In genomic region chr2:30926381-30926780, GRCm38 (mm10) we compare ENCODE assay signal across 17 mouse cellular contexts. TPM values are rescaled to one million over a fixed set of nuclear protein-coding genes. Genes with fewer than 3 reads are reported as not detected.
DNase-seq lines count a peak whose midpoint lies in the region; ATAC-seq and TF ChIP-seq lines count a peak whose summit lies in the region.
"Had no signal": no experiment of that assay in that cellular context is flagged by ENCODE, and none has a peak within 500 bp of the region (broad histone marks: within the 10 kb centered on the region; RNA-seq: fewer than 3 reads in every experiment).

No protein-coding gene starts in this region.

- no peak for TF ChIP-seq POLR2A in ES-Bruce4 (IDR thresholded peaks at IDR 0.05; ENCODE audit: insufficient read depth, low read length)
- no peak for TF ChIP-seq POLR2A in bone marrow macrophage, adult 2 months (IDR thresholded peaks at IDR 0.05; ENCODE audit: borderline replicate concordance, low read depth, low read length)

- no peak overlapping the region for H3K9ac ChIP-seq in hindbrain, embryonic 14.5 days
- H3K9ac ChIP-seq in lung, embryonic 16.5 days (ENCODE audit: low read length) = no peak overlapping the region
- H3K9ac ChIP-seq in ES-Bruce4 (ENCODE audit: low read depth, poor library complexity, severe bottlenecking) = 0 out of 2 replicates have a peak overlapping the region, but pooled peaks have one; percentile 2
- H3K9ac ChIP-seq: forebrain, embryonic 12.5 days had no signal

- no peaks in the 10 kb centered on the region for H3K9me3 ChIP-seq in hindbrain, embryonic 10.5 days
- H3K9me3 ChIP-seq in hindbrain, embryonic 14.5 days (ENCODE audit: control insufficient read depth, low read length) = no peaks in the 10 kb centered on the region
- H3K9me3 ChIP-seq in lung, embryonic 16.5 days (ENCODE audit: control insufficient read depth, low read length) = no peaks in the 10 kb centered on the region
- H3K9me3 ChIP-seq in ES-Bruce4 (replicated peaks; ENCODE audit: control insufficient read depth, insufficient read depth, low read length, poor library complexity, severe bottlenecking) = no peaks in the 10 kb centered on the region
- H3K9me3 ChIP-seq: forebrain, embryonic 12.5 days had no signal

- no peaks in the 10 kb centered on the region for H3K36me3 ChIP-seq in hindbrain, embryonic 10.5 days
- no peaks in the 10 kb centered on the region for H3K36me3 ChIP-seq in hindbrain, embryonic 14.5 days (replicated peaks; ENCODE audit: control insufficient read depth, insufficient read depth)
- no peaks in the 10 kb centered on the region for H3K36me3 ChIP-seq in lung, embryonic 16.5 days (ENCODE audit: control insufficient read depth, insufficient read depth, low read length)
- no peaks in the 10 kb centered on the region for H3K36me3 ChIP-seq in ES-Bruce4 (ENCODE audit: control insufficient read depth, insufficient read depth, low read length, poor library complexity, severe bottlenecking)
- H3K36me3 ChIP-seq: forebrain, embryonic 12.5 days had no signal

- 77% methylated on average over 4 of the region's 4 CpGs for WGBS in hindbrain, embryonic 10.5 days
- 72% methylated on average over 4 of the region's 4 CpGs for WGBS in hindbrain, embryonic 14.5 days
- 32% methylated on average over 4 of the region's 4 CpGs for WGBS in lung, embryonic 16.5 days

- peak overlapping the region; percentile 35; the same call in 1 of the 2 replicates for H3K27ac ChIP-seq in hindbrain, embryonic 10.5 days
- H3K27ac ChIP-seq in hindbrain, embryonic 14.5 days = no peak overlapping the region
- peak overlapping the region; percentile 96 for H3K27ac ChIP-seq in lung, embryonic 16.5 days (ENCODE audit: low read length)
- H3K27ac ChIP-seq in ES-Bruce4 (ENCODE audit: insufficient read depth, low read length) = no peak overlapping the region
- H3K27ac ChIP-seq in bone marrow macrophage, adult 2 months (ENCODE audit: insufficient read depth, low read depth, low read length) = peak overlapping the region; percentile 58
- H3K27ac ChIP-seq: forebrain, embryonic 12.5 days had no signal

- H3K4me1 ChIP-seq in hindbrain, embryonic 10.5 days (replicated peaks) = peaks cover 30% of the 10 kb centered on the region
- H3K4me1 ChIP-seq in hindbrain, embryonic 14.5 days (replicated peaks; ENCODE audit: control insufficient read depth, insufficient read depth, low read length) = 0 out of 2 replicates have a peak, but pooled peaks cover 5% of the 10 kb centered on the region
- H3K4me1 ChIP-seq in lung, embryonic 16.5 days (replicated peaks; ENCODE audit: control insufficient read depth, insufficient read depth, low read length) = peaks cover 24% of the 10 kb centered on the region
- H3K4me1 ChIP-seq in ES-Bruce4 (ENCODE audit: control insufficient read depth, insufficient read depth, low read length) = peaks cover 6% of the 10 kb centered on the region
- peaks cover 37% of the 10 kb centered on the region for H3K4me1 ChIP-seq in bone marrow macrophage, adult 2 months (ENCODE audit: control insufficient read depth, insufficient read depth, low read length)

- H3K4me2 ChIP-seq in hindbrain, embryonic 14.5 days (replicated peaks) = no peak overlapping the region
- H3K4me2 ChIP-seq in lung, embryonic 16.5 days (ENCODE audit: low read depth, low read length) = no peak overlapping the region
- H3K4me2 ChIP-seq: forebrain, embryonic 12.5 days; liver, embryonic 11.5 days had no signal

- H3K27me3 ChIP-seq in hindbrain, embryonic 10.5 days (ENCODE audit: insufficient read depth, poor library complexity, severe bottlenecking) = peaks cover 4% of the 10 kb centered on the region; the same call in 1 of the 2 replicates
- no peaks in the 10 kb centered on the region for H3K27me3 ChIP-seq in hindbrain, embryonic 14.5 days (ENCODE audit: control insufficient read depth, insufficient read depth, low read length)
- H3K27me3 ChIP-seq in lung, embryonic 16.5 days (ENCODE audit: control insufficient read depth, insufficient read depth, low read depth, low read length) = no peaks in the 10 kb centered on the region
- no peaks in the 10 kb centered on the region for H3K27me3 ChIP-seq in ES-Bruce4 (ENCODE audit: control insufficient read depth, insufficient read depth, low read length, poor library complexity, severe bottlenecking)
- H3K27me3 ChIP-seq: forebrain, embryonic 12.5 days had no signal

- intact Hi-C loops in gastrocnemius, postnatal 14 days (cut with DNase I; ENCODE audit: low total_unique reads) = no loop called here

- DNase-seq in hindbrain, embryonic 10.5 days (ENCODE audit: low spot score) = no peak
- DNase-seq in hindbrain, embryonic 14.5 days (ENCODE audit: low spot score) = no peak
- DNase-seq in lung, adult 18-20 months = no peak
- DNase-seq in gastrocnemius, postnatal 14 days = no peak
- DNase-seq: cerebellum, postnatal 10 days; embryo, embryonic 11 days; gastrocnemius, postnatal 36 days; kidney, postnatal 10 days; left cerebral cortex, postnatal 4 days; spleen, adult 18-20 months had no signal

- TF ChIP-seq EP300 in ES-Bruce4 (IDR thresholded peaks at IDR 0.05; ENCODE audit: insufficient read depth, low read depth, low read length) = no peak

- ATAC-seq in hindbrain, embryonic 14.5 days (ENCODE audit: low FRiP score) = no peak
- peak; percentile 48 for ATAC-seq in lung, embryonic 16.5 days (ENCODE audit: low read depth)
- ATAC-seq: CD4-positive, CD25-positive, alpha-beta regulatory T cell, adult 4 months had no signal

- no peak for TF ChIP-seq CTCF in ES-Bruce4 (IDR thresholded peaks at IDR 0.05; ENCODE audit: low read depth, low read length)
- no peak for TF ChIP-seq CTCF in bone marrow macrophage, adult 2 months (IDR thresholded peaks at IDR 0.05; ENCODE audit: low read depth, low read length)

- no peak overlapping the region for H3K4me3 ChIP-seq in hindbrain, embryonic 10.5 days
- H3K4me3 ChIP-seq in hindbrain, embryonic 14.5 days (replicated peaks; ENCODE audit: low read length) = no peak overlapping the region
- no peak overlapping the region for H3K4me3 ChIP-seq in lung, embryonic 16.5 days (ENCODE audit: low read length)
- H3K4me3 ChIP-seq in ES-Bruce4 (ENCODE audit: low read depth, low read length) = no peak overlapping the region
- H3K4me3 ChIP-seq in bone marrow macrophage, adult 2 months (ENCODE audit: insufficient read depth, low read length) = no peak overlapping the region
- H3K4me3 ChIP-seq: forebrain, embryonic 12.5 days; layer of hippocampus, adult 2 months had no signal

RNA-seq across cellular contexts. Expression of gene Ptges, which starts 3.3 kb away (rescaled TPM):
- polyA plus RNA-seq in hindbrain, embryonic 10.5 days (2016; fragmentation: Nextera tagmentation; extraction: Ambion mirVana) = 10.8 and 13.3 TPM in 2 replicates
- polyA plus RNA-seq in hindbrain, embryonic 14.5 days (2014; fragmentation: Nextera tagmentation; extraction: Ambion mirVana) = 3.7 and 4.1 TPM in 2 replicates
- 27.9 and 30.3 TPM in 2 replicates for polyA plus RNA-seq in lung, embryonic 16.5 days (2015; fragmentation: Nextera tagmentation; extraction: Ambion mirVana)
- 8.7 and 9.4 TPM in 2 replicates for polyA plus RNA-seq in ES-Bruce4 (2011; ENCODE audit: insufficient read depth, insufficient read length, low read depth, missing spikeins)
- 0.80 and 2.7 TPM in 2 replicates for polyA plus RNA-seq in bone marrow macrophage, adult 2 months (2012; ENCODE audit: insufficient read depth, insufficient read length, missing spikeins)
- 1 to 10 TPM; 6.3 to 9.7 TPM for total RNA-seq in gastrocnemius, postnatal 14 days (2021)
- polyA plus RNA-seq: CD4-positive, CD25-positive, alpha-beta regulatory T cell, adult 4 months had no signal

RNA-seq across cellular contexts. Expression of gene Tor1b, which starts 26.4 kb away (rescaled TPM):
- polyA plus RNA-seq in hindbrain, embryonic 10.5 days (2016; fragmentation: Nextera tagmentation; extraction: Ambion mirVana) = 19.1 and 23.8 TPM in 2 replicates
- polyA plus RNA-seq in hindbrain, embryonic 14.5 days (2014; fragmentation: Nextera tagmentation; extraction: Ambion mirVana) = 19.4 and 20.6 TPM in 2 replicates
- 35.0 and 38.4 TPM in 2 replicates for polyA plus RNA-seq in lung, embryonic 16.5 days (2015; fragmentation: Nextera tagmentation; extraction: Ambion mirVana)
- 21.7 and 22.3 TPM in 2 replicates for polyA plus RNA-seq in ES-Bruce4 (2011; ENCODE audit: insufficient read depth, insufficient read length, low read depth, missing spikeins)
- polyA plus RNA-seq in bone marrow macrophage, adult 2 months (2012; ENCODE audit: insufficient read depth, insufficient read length, missing spikeins) = 26.9 and 28.3 TPM in 2 replicates
- 10 to 100 TPM; 17.7 to 18.7 TPM for total RNA-seq in gastrocnemius, postnatal 14 days (2021)

RNA-seq across cellular contexts. Expression of gene Tor1a, which starts 41.4 kb away (rescaled TPM):
- polyA plus RNA-seq in hindbrain, embryonic 10.5 days (2016; fragmentation: Nextera tagmentation; extraction: Ambion mirVana) = 82.4 and 84.1 TPM in 2 replicates
- polyA plus RNA-seq in hindbrain, embryonic 14.5 days (2014; fragmentation: Nextera tagmentation; extraction: Ambion mirVana) = 81.2 and 82.0 TPM in 2 replicates
- polyA plus RNA-seq in lung, embryonic 16.5 days (2015; fragmentation: Nextera tagmentation; extraction: Ambion mirVana) = 72.8 and 77.1 TPM in 2 replicates
- polyA plus RNA-seq in ES-Bruce4 (2011; ENCODE audit: insufficient read depth, insufficient read length, low read depth, missing spikeins) = 27.5 and 31.0 TPM in 2 replicates
- polyA plus RNA-seq in bone marrow macrophage, adult 2 months (2012; ENCODE audit: insufficient read depth, insufficient read length, missing spikeins) = 45.2 and 53.7 TPM in 2 replicates
- 10 to 100 TPM; 11.2 to 11.7 TPM for total RNA-seq in gastrocnemius, postnatal 14 days (2021)

RNA-seq across cellular contexts. Expression of gene BC005624, which starts 55.6 kb away (rescaled TPM):
- polyA plus RNA-seq in hindbrain, embryonic 10.5 days (2016; fragmentation: Nextera tagmentation; extraction: Ambion mirVana) = 61.1 and 73.3 TPM in 2 replicates
- 72.5 and 73.7 TPM in 2 replicates for polyA plus RNA-seq in hindbrain, embryonic 14.5 days (2014; fragmentation: Nextera tagmentation; extraction: Ambion mirVana)
- polyA plus RNA-seq in lung, embryonic 16.5 days (2015; fragmentation: Nextera tagmentation; extraction: Ambion mirVana) = 57.6 and 58.9 TPM in 2 replicates
- 30.9 and 43.6 TPM in 2 replicates for polyA plus RNA-seq in ES-Bruce4 (2011; ENCODE audit: insufficient read depth, insufficient read length, low read depth, missing spikeins)
- 90.8 and 96.9 TPM in 2 replicates for polyA plus RNA-seq in bone marrow macrophage, adult 2 months (2012; ENCODE audit: insufficient read depth, insufficient read length, missing spikeins)
- 10 to 100 TPM; 16.1 to 17.4 TPM for total RNA-seq in gastrocnemius, postnatal 14 days (2021)

RNA-seq across cellular contexts. Expression of gene Usp20, which starts 55.7 kb away (rescaled TPM):
- 19.3 and 25.9 TPM in 2 replicates for polyA plus RNA-seq in hindbrain, embryonic 10.5 days (2016; fragmentation: Nextera tagmentation; extraction: Ambion mirVana)
- 33.4 and 34.2 TPM in 2 replicates for polyA plus RNA-seq in hindbrain, embryonic 14.5 days (2014; fragmentation: Nextera tagmentation; extraction: Ambion mirVana)
- 16.3 and 16.5 TPM in 2 replicates for polyA plus RNA-seq in lung, embryonic 16.5 days (2015; fragmentation: Nextera tagmentation; extraction: Ambion mirVana)
- polyA plus RNA-seq in ES-Bruce4 (2011; ENCODE audit: insufficient read depth, insufficient read length, low read depth, missing spikeins) = 7.2 and 10.5 TPM in 2 replicates
- polyA plus RNA-seq in bone marrow macrophage, adult 2 months (2012; ENCODE audit: insufficient read depth, insufficient read length, missing spikeins) = 7.1 and 9.7 TPM in 2 replicates
- total RNA-seq in gastrocnemius, postnatal 14 days (2021) = 10 to 100 TPM; 11.6 to 13.1 TPM

Comparison
In these comparisons a context has a peak if more than half of its experiments do, and no peak if none do; other contexts are left out.
1. H3K27ac ChIP-seq: peak in hindbrain, embryonic 10.5 days (single experiment), lung, embryonic 16.5 days (single experiment) and bone marrow macrophage, adult 2 months (single experiment); none in hindbrain, embryonic 14.5 days (single experiment) and ES-Bruce4 (single experiment).